Mouse (Mus musculus) kidney, adult 8-10 months (tissue): ENCODE results near the gene Acss3.

Source experiments
- DNase-seq, 2 experiments: peaks; one replicate each; pipeline ENCODE4 v3.0.0; 2022

Acss3 gene

DNA sequence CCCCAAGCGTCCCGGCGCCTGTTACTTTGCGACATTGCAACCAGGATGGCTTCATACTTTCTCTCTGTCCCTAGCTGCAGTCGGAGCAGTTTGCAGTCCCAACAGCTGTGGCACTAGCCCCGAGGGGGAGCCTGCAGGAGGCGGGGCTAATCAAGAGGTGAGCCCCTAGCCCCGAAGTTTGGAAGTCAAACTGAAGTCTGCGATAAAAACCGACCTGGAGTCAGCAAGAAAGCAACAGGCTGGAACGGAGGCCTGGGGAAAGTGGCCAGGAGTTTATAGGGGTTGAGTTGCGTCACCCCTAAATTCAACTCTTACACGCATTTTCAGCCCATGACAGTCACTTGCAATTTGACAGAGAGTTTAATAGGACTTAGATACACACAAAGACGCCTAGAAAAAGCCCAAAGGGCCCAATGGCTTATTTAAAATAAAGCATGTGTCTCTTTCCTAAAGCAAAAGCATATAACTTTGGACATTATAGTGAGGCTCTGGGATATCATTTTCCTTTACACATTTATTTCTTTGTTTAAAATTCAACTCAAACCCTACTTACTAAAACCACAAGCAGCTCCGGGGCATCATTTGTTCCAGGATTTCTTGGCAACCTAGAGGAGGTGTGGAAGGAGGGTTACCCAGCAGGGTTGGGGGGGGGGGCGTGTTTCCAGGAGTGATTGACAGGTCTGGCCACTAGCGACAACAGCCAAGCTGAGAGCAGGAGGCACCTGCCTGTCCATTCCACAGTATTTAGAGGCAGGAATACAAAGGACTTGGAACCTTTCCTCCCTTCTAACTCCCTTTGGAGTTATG is at the start of gene Acss3:
Gene Acss3 (minus strand): TSS at position 140 of the 807 bp plus-strand sequence.
- peak; percentile 73 to 75 for DNase-seq

DNA sequence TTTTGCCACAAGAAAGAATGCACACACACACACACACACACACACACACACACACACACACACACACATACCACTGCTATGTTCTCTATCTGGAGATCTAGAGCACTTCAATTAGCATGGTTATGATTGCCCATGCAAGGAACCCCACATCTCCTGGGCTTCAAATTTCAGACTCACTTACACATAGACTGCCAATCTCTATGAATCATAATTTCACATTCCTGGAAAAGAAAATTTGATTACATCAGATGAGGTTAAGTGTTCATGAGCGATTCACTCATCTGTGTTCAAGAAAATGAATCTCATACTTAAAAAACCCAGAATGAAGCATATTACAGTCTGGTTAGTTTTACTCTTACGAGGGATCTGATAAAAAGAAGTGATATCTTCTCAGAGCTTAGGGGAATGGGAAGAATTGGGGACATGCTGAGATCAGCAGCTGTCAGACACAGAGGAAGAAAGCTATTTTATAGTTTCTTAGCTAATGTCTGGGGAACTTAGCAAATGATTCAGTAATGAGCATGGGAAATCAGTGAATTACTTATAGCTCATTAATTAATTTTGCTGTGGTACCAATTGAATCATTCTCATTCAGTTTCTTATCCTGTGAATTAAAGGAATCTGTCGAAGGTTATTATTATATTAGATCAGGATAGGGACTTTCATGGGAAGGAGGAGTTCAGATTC is 48.7 kb upstream of the Acss3 start:
- DNase-seq, result no peak

DNA sequence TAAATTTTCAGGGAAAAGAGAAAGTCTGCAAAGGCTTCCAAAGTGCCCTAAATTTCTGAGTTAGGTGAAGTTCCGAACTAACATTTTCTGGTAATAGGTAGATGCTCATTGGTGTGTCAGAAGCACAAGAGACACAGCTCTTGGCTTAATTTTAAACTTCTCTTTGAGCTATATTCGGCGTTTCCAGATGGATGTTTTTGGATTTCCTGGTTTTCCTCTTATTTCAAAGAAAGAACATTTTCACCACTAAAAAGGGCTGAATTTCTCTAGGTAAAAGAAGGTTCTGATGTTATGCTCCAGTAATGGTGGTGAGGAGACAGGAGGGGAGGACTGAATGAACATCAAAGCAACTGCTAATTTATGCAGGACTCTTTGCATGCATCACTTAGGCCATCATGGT is 43.0 kb upstream of the Acss3 start:
- no peak for DNase-seq

DNA sequence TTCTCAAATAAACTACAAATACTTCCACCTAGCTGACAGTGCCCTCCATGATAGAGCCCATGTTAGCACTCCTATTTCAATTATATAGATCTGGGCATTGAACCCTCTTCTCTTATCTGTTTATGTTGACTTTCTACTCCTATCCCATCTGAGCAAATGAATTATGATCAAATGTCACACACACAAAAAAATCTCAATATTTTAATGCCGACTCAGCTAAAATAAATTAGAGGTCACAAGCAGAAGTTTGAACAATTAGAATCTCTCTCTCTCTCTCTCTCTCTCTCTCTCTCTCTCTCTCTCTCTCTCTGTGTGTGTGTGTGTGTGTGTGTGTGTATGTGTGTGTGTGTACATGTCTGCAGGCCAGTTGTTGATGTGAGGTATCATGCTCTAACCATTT is 25.3 kb upstream of the Acss3 start:
- no peak for DNase-seq

DNA sequence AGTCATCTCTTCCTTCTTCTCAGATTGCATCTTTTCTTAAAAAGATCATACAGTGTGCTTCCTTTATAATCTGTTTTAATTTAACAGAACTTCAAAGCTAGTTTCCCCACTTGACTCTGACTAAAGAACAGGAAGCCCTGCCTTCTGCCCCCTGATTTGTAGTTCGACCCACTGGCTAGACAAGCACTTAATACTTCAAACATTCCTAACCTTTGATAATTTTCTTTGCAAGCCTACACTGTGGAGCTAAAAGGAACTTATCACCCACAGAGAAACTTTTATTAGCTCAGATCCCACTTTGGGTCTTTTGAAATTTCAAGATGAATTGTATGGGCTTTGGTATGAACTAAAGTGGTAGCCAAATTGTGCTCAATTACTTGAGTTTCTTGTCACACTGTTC is 20.5 kb upstream of the Acss3 start:
- DNase-seq, result no peak

DNA sequence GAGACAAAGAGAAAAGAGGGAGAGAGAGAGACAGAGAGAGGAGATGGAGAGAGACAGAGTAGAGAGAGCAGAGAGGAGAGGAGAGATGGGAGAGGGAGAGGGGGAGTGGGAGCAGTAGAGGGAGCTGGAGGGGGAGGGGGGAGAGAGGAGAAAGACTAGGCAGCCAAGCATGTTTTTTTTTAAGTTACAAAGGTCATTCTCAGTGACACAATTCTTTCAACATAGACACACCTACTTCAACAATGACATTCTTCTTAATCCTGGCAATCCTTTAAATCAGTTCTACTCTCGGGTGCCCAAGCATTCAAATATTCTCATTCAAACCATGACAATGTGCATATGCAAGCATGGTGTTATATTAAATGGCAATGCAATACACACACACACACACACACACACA is 19.4 kb upstream of the Acss3 start:
- no peak for DNase-seq

DNA sequence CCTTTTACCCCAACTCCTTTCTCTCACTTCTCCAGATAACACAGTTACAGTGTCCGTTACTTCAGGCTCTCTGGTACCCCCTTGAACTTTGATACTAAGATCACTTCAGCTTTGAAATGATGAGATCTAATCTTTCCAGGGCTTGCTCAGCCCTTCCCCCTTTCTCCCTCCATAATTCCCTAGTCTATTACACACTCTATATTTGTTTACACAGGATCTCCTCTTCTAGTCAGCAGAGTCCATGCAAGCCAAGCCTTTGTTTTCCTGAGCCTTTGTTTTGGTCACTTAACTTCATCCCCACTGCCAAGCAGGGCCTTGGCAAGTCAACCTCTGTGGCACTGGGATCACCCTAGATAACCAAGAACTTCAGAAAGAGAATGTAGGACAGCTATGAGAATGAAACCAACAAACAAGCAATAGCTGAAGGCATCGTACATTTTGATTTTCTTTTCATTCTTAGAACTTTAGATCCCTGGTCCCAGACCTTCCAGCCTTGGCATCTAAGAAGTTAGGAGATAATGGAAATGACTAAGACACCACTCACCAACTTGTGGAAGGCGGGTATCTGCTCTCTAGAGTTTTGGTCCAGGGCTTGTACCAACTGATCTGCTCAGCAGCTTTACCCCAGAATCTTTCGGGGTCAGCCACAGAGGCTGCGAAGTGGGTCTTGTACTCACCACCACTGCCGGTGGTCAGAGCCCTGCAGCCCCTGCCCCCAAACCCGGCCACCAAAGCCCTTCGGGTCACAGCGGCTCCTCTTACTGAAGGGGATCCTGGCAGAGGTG is 532 bp downstream of the Acss3 start:
- no peak for DNase-seq

DNA sequence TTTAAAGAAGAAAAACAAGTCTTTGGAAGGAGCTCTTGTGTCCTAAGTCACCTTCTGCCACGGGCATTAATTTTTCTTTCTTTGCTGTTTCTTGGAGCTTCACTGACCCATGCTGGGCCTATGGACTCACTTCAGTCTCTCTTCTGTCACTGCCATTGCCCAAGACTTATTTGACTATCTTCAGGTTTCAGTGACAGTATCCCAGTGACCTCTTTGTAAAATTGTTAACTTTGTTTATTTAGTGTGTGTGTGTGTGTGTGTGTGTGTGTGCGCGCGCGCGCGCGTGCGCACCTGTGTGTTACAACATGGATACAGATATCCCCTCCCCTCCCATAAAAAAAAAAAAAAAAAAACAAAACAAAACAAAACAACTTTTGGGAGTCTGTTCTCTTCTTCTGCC is 2.2 kb downstream of the Acss3 start:
- no peak for DNase-seq

GRCm38 (mm10) chr10:107119135-107119534 is 4.3 kb downstream of the Acss3 start:
- DNase-seq, result no peak

DNA sequence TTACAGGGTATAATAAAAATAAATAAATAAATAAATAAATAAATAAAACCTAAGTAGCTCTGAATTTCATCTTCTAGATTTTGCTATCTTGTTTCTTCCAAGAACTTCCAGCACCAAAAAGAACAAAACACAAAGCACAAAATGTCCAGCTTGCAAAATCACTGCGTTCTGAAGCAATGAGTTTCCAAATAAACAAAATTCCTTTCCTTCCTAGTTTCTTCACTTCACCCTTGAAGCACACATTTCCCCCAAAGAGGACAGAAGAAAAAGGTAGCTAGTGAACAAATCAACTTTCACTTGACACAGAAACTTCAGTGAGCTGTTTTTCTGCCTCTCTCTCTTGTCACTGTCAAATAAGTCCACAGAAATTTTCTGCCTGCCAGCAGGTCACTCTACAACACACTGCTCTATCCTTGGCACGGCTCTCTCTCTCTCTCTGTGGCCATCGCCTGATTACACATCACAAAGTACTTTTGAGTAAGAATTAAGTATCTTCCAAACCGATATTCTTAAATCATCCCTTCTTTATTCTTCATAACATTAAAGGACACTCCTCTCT is 6.7 kb downstream of the Acss3 start:
- DNase-seq, result no peak

DNA sequence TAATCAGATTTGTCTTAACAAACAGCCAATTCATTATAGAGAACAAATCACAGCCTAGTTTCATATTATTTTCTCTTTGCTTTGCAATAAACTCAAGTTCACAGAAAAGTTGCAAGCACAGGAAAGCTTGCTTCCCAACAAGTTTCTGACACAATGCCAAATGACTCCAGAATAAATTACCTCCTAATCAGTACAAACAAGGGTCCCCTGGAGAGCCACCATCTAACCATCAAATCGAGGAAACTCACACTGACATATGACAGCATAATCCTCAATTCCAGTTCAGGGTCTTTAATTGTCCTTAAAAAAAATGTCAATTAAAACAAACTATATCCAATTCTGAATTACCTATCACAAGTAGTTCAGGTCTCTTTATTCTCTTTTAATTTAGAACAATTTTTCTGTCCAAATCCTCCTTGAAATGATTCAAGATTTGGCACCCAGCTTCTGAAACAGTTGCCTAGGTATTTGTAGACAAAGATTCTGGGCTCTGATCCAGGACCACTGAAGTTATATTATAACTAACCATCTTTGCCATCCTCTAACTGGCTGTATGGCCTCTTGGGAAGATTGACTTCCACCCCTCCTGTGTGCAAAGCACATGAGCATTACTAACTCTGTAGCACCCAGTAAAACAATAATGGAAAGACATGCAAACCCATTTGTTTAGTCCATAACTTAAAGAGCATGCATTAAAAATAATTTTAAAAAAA is 7.4 kb downstream of the Acss3 start:
- peak; percentile 18 to 67 for DNase-seq

- DNase-seq, result no peak
Observed at GRCm38 (mm10) chr10:107115121-107115520, 8.3 kb downstream of the Acss3 start.

DNA sequence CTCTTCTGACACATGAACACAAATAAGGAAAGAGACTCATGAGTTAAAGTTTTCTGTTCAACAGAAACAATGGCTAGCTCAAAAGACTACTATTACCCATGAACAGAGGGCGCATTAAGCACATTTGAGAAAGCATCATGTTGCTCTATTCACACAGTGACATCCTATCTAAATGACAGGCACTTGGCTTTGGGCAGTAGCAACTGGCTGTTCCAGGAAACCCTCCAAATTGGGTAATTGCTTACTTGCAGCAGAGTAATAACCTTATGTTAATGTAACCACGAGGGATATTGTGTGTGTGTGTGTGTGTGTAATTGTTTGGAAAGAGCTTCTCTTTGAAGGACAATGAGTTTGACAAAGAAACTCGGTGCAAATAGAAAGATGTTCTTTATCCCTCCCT is 29.0 kb downstream of the Acss3 start:
- DNase-seq, result no peak

- DNase-seq, result no peak
Observed at GRCm38 (mm10) chr10:107053846-107054624, 69.4 kb downstream of the Acss3 start.

DNA sequence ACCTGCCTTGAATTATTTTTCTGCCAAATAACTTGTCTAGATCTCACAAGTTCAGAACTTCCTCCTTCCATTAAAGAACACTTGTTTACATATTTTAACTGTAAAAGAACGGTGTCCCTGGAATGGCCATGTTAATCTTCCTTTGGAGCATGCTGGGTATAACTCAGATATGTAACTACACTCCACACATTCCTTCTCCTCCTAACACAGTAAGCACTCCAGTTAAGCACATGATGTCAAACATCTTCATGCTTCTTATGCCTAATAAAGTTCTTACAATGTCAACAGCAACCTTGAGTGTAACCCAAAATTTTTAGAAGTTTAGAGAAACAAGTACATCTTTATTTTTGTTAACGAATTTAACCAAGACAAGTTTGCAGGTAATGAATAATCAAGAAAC is 73.0 kb downstream of the Acss3 start:
- no peak for DNase-seq

DNA sequence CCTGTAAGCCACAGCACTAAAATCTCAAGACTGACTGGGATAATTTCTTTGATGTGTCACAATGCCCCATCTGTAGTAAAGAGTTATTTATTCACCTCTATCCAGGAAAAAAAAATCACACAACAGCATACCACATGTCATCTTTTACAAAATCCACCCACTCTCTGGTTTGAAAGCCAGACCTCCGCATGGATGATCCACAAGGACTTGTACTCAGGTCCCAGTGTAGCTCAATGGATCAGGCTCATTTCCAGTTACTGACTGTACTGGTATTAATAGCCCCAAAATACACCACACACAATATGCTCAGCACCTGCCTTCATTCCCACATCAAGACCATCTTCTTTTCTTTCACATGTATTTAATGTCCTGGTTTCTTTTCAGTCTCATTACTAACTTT is 80.8 kb downstream of the Acss3 start:
- DNase-seq, result no peak

DNA sequence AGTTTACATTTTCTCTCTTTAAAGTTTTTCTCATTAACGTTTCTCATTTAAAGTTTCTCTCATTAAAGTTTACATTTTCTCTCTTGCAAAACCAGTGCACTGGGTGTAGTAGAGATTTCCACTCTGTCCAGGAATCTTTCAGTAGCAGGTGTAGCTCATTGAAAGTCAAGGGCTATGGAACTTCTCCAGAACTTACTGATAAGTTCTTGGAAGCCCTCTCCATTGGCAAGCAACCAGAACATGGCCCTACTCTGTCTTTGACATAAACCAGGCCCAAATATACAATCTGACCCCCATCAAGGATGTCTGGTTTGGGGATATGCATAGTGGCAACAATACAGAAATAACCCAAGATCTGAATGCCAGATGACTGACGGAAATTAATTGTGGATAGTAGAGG is 82.6 kb downstream of the Acss3 start:
- DNase-seq, result no peak

- DNase-seq, result no peak
Observed at GRCm38 (mm10) chr10:107040378-107040777, 83.1 kb downstream of the Acss3 start.

GRCm38 (mm10) chr10:107039211-107039610 is 84.3 kb downstream of the Acss3 start:
- DNase-seq, result peak in 1 of 2 experiments; percentile 12

DNA sequence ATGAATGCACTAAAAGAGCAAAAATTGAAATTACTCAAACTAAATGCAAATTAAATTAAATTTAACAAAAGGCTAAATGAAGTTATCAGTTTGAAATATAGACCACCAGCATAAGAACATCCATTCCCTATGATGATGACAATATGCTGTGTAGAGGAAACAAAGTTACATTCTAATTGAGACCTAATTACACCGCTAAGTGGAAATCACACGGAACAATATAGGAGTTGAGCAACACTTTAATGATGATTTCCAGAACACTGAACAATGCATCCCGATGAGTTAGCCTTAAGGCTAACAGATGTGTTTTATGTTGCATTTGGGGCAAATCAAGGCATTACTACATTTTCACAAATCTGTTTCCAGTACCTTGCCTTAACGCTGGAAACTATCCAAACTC is 99.2 kb downstream of the Acss3 start:
- no peak for DNase-seq

- no peak for DNase-seq
Observed at GRCm38 (mm10) chr10:107021118-107021517, 102.3 kb downstream of the Acss3 start.

DNA sequence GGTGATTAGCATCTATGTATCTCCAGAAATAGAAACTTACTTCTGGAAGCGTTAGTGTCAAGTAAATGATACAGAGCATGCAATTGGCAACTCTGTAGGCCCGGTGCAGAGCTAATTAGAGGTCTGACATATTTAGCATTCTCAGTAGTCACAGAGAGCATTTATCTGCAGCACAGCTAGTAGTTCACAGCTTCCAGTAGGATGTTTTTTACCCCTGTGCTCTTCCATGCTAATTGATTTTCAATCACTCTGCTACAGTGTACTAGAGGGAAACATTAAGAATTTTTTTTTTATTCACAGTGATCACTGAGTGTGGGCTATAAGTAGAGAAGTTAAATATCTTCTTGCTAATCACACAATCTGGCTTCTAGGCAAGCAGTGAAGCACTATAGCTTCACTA is 112.3 kb downstream of the Acss3 start:
- DNase-seq, result no peak
